Mouse (Mus musculus) CH12.LX (cell line): Measurements from ENCODE around the gene Btbd9.

Experiments used
- BHLHE40 ChIP-seq: IDR thresholded peaks from 2 replicates; pipeline ENCODE4 v1.6.1; 2011; ENCODE audit warnings: mild to moderate bottlenecking, low read depth, low read length, improper control_type of control experiment
- CHD2 ChIP-seq: IDR thresholded peaks from 2 replicates; pipeline ENCODE4 v1.6.1; 2011; ENCODE audit warnings: low read length, improper control_type of control experiment
- CTCF ChIP-seq, 2 experiments: IDR thresholded peaks in 1 of 2; conservative IDR thresholded peaks in 1 of 2; 2 replicates each; pipeline ENCODE4 v1.5.1; 2011 to 2012; ENCODE audit warnings: low read depth in 2 of 2, low read length in 2 of 2, improper control_type of control experiment in 1 of 2, inconsistent platforms in 1 of 2, mild to moderate bottlenecking in 1 of 2, moderate library complexity in 1 of 2
- ETS1 ChIP-seq: conservative IDR thresholded peaks from 2 replicates; pipeline ENCODE4 v1.6.1; 2012; ENCODE audit warnings: low read depth, mild to moderate bottlenecking, inconsistent platforms, low read length, improper control_type of control experiment, moderate library complexity
- HCFC1 ChIP-seq: IDR thresholded peaks from 2 replicates; pipeline ENCODE4 v1.6.1; 2012; ENCODE audit warnings: low read depth, mild to moderate bottlenecking, inconsistent platforms, low read length, improper control_type of control experiment
- KAT2A ChIP-seq: IDR thresholded peaks from 2 replicates; pipeline ENCODE4 v1.6.1; 2012; ENCODE audit warnings: low read length, improper control_type of control experiment, inconsistent platforms; ENCODE audit not compliant: insufficient replicate concordance
- NELFE ChIP-seq: IDR thresholded peaks from 2 replicates; pipeline ENCODE4 v1.6.1; 2011; ENCODE audit warnings: low read depth, low read length, improper control_type of control experiment
- POLR2A ChIP-seq: IDR thresholded peaks from 2 replicates; pipeline ENCODE4 v1.6.1; 2011; ENCODE audit warnings: low read depth, mild to moderate bottlenecking, improper control_type of control experiment, low read length
- UBTF ChIP-seq: IDR thresholded peaks from 2 replicates; pipeline ENCODE4 v1.6.1; 2012; ENCODE audit warnings: low read depth, mild to moderate bottlenecking, inconsistent platforms, low read length, improper control_type of control experiment, moderate library complexity
- ZMIZ1 ChIP-seq: IDR thresholded peaks from 2 replicates; pipeline ENCODE4 v1.6.1; 2012; ENCODE audit warnings: low read depth, mild to moderate bottlenecking, inconsistent platforms, low read length, improper control_type of control experiment

DNA sequence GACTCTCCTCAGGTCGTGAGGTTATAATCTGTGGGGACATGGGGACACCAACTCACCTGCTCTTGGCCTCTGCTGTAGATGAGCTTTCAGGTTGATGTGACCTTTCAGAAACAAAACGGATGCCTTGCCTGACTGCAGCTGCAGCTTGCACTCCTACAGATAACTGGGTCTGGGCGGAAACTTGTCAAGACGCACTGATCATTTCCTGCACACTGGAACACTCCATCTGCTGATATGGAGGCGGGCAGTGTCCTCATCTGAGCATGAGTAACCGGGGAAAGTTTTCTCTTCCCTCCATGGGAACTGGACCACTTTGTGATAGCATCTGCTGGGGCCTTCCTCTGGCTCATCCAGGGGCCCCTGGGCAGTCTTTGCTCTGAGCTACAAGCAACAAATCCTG is 361.9 kb downstream of the Btbd9 start:
- no peak for TF ChIP-seq POLR2A
- TF ChIP-seq ZMIZ1, result no peak
- no peak for TF ChIP-seq ETS1
- no peak for TF ChIP-seq CTCF (conservative IDR thresholded peaks at IDR 0.05 in 1 of 2, IDR thresholded peaks at IDR 0.05 in 1 of 2; ENCODE audit: low read depth in 2 of 2, low read length in 2 of 2)
- TF ChIP-seq HCFC1, result no peak
- TF ChIP-seq UBTF, result no peak
- no peak for TF ChIP-seq BHLHE40
- TF ChIP-seq NELFE, result no peak
- TF ChIP-seq KAT2A, result no peak
- TF ChIP-seq CHD2, result no peak
